Mouse (Mus musculus) E14TG2a.4 (cell line): Measurements from ENCODE around the gene Rassf2.

Experiments
- H3K27me3 ChIP-seq: 2 replicates; pipeline ENCODE4 v1.6.1; 2014; ENCODE audit warnings: low read length, control low read depth; ENCODE audit not compliant: insufficient read depth
- H3K36me3 ChIP-seq: 2 replicates; pipeline ENCODE4 v1.6.1; 2014; ENCODE audit warnings: low read length, control low read depth; ENCODE audit not compliant: insufficient read depth
- H3K4me1 ChIP-seq: replicated peaks from 2 replicates; pipeline ENCODE4 v1.6.1; 2014; ENCODE audit warnings: low read depth, low read length, control low read depth
- H3K4me3 ChIP-seq: replicated peaks from 2 replicates; pipeline ENCODE4 v1.5.1; 2014; ENCODE audit warnings: mild to moderate bottlenecking, low read length
- H3K9me3 ChIP-seq: 2 replicates; pipeline ENCODE4 v1.6.1; 2014; ENCODE audit warnings: low read length, control low read depth
- CTCF ChIP-seq: conservative IDR thresholded peaks from 2 replicates; pipeline ENCODE4 v1.5.1; 2014; ENCODE audit warnings: low read length
- NANOG ChIP-seq: IDR thresholded peaks from 2 replicates; pipeline ENCODE4 v1.6.1; 2014; ENCODE audit warnings: borderline replicate concordance, low read length, mixed read lengths
- POU5F1 ChIP-seq: IDR thresholded peaks from 2 replicates; pipeline ENCODE4 v1.6.1; 2014; ENCODE audit warnings: low read length, borderline replicate concordance

Gene Rassf2

GRCm38 (mm10) chr2:132030418-132031363, 633 bp upstream of the Rassf2 start:
- no peaks in the 10 kb centered on the region for H3K9me3 ChIP-seq
- TF ChIP-seq CTCF (no peak), NANOG (no peak), POU5F1 (no peak)
- no peaks in the 10 kb centered on the region for H3K36me3 ChIP-seq
- peaks cover 69% of the 10 kb centered on the region for H3K4me1 ChIP-seq
- H3K27me3 ChIP-seq = peaks cover 54% of the 10 kb centered on the region
- H3K4me3 ChIP-seq = peak overlapping the region; percentile 76

- no peaks in the 10 kb centered on the region for H3K36me3 ChIP-seq
- H3K4me3 ChIP-seq = peak overlapping the region; percentile 88
- H3K9me3 ChIP-seq = no peaks in the 10 kb centered on the region
- peaks cover 54% of the 10 kb centered on the region for H3K27me3 ChIP-seq
- TF ChIP-seq CTCF = no peak
- TF ChIP-seq NANOG = no peak
- TF ChIP-seq POU5F1 = no peak
- H3K4me1 ChIP-seq = peaks cover 54% of the 10 kb centered on the region
Measured at GRCm38 (mm10) chr2:132028894-132029605, 1.0 kb downstream of the Rassf2 start.

- Histone ChIP-seq H3K4me1 (peaks cover 46% of the 10 kb centered on the region), H3K36me3 (no peaks in the 10 kb centered on the region), H3K4me3 (peak overlapping the region; percentile 88), H3K9me3 (no peaks in the 10 kb centered on the region), H3K27me3 (peaks cover 54% of the 10 kb centered on the region)
- TF ChIP-seq POU5F1 = no peak
- TF ChIP-seq NANOG = no peak
- TF ChIP-seq CTCF = no peak
Measured at GRCm38 (mm10) chr2:132028107-132028506, 2.0 kb downstream of the Rassf2 start.

- Histone ChIP-seq H3K4me1 (peaks cover 42% of the 10 kb centered on the region), H3K36me3 (no peaks in the 10 kb centered on the region), H3K9me3 (no peaks in the 10 kb centered on the region), H3K4me3 (no peak overlapping the region), H3K27me3 (peaks cover 54% of the 10 kb centered on the region)
- TF ChIP-seq CTCF (no peak), POU5F1 (no peak), NANOG (no peak)
Measured at GRCm38 (mm10) chr2:132027366-132027765, 2.7 kb downstream of the Rassf2 start.

- H3K36me3 ChIP-seq = no peaks in the 10 kb centered on the region
- no peak for TF ChIP-seq CTCF
- TF ChIP-seq NANOG = no peak
- TF ChIP-seq POU5F1 = no peak
- peaks cover 30% of the 10 kb centered on the region for H3K27me3 ChIP-seq
- H3K4me1 ChIP-seq = peaks cover 27% of the 10 kb centered on the region
- no peak overlapping the region for H3K4me3 ChIP-seq
- H3K9me3 ChIP-seq = no peaks in the 10 kb centered on the region
Measured at GRCm38 (mm10) chr2:132024028-132024427, 6.0 kb downstream of the Rassf2 start.

- TF ChIP-seq NANOG (no peak), POU5F1 (no peak), CTCF (no peak)
- no peak overlapping the region for H3K4me3 ChIP-seq
- H3K36me3 ChIP-seq = no peaks in the 10 kb centered on the region
- H3K4me1 ChIP-seq = peaks cover 21% of the 10 kb centered on the region
- peaks cover 17% of the 10 kb centered on the region for H3K27me3 ChIP-seq
- no peaks in the 10 kb centered on the region for H3K9me3 ChIP-seq
Measured at GRCm38 (mm10) chr2:132022621-132023020, 7.4 kb downstream of the Rassf2 start.

GRCm38 (mm10) chr2:132021616-132022015, 8.4 kb downstream of the Rassf2 start:
- H3K36me3 ChIP-seq = no peaks in the 10 kb centered on the region
- no peaks in the 10 kb centered on the region for H3K9me3 ChIP-seq
- H3K27me3 ChIP-seq = peaks cover 7% of the 10 kb centered on the region
- peaks cover 21% of the 10 kb centered on the region for H3K4me1 ChIP-seq
- TF ChIP-seq NANOG (no peak), POU5F1 (no peak), CTCF (no peak)
- no peak overlapping the region for H3K4me3 ChIP-seq

GRCm38 (mm10) chr2:132020991-132021541, 9.0 kb downstream of the Rassf2 start:
- TF ChIP-seq NANOG = no peak
- TF ChIP-seq POU5F1 = no peak
- TF ChIP-seq CTCF = no peak
- Histone ChIP-seq H3K36me3 (no peaks in the 10 kb centered on the region), H3K27me3 (peaks cover 3% of the 10 kb centered on the region; the same call in 1 of the 2 replicates), H3K4me1 (peaks cover 21% of the 10 kb centered on the region), H3K4me3 (no peak overlapping the region), H3K9me3 (no peaks in the 10 kb centered on the region)
